Mouse (Mus musculus) hindbrain, postnatal 0 days (tissue): Measurements from ENCODE around the gene Lmcd1. TPM values are rescaled to one million over a fixed set of nuclear protein-coding genes. Genes with fewer than 3 reads are reported as not detected.

Experiments
- ATAC-seq: fragments of 200-750 bp; cut with Nextera tagmentation; 2 replicates; pipeline ENCODE4 v1.8.0; 2017; ENCODE audit warnings: mild to moderate bottlenecking, moderate TSS enrichment, moderate library complexity
- DNase-seq: peaks from one replicate; pipeline ENCODE4 v3.0.0-alpha.2; 2015; ENCODE audit warnings: low spot score
- H3K27ac ChIP-seq: fragments of 300-500 bp; sonication (generic); 2 replicates; pipeline ENCODE4 v1.5.1; 2014; ENCODE audit warnings: mild to moderate bottlenecking
- H3K27me3 ChIP-seq: fragments of 300-500 bp; sonication (generic); 2 replicates; pipeline ENCODE4 v1.6.1; 2014; ENCODE audit warnings: low read length, mixed read lengths; ENCODE audit not compliant: insufficient read depth
- H3K36me3 ChIP-seq: fragments of 300-500 bp; sonication (generic); 2 replicates; pipeline ENCODE4 v1.6.1; 2014; ENCODE audit warnings: low read length, mixed read lengths; ENCODE audit not compliant: insufficient read depth
- H3K4me1 ChIP-seq: fragments of 300-500 bp; sonication (generic); 2 replicates; pipeline ENCODE4 v1.6.1; 2014; ENCODE audit warnings: antibody characterized with exemption, low read length, mixed read lengths; ENCODE audit not compliant: insufficient read depth
- H3K4me2 ChIP-seq: fragments of 300-500 bp; sonication (generic); 2 replicates; pipeline ENCODE4 v1.6.1; 2014; ENCODE audit warnings: low read depth, mild to moderate bottlenecking, low read length, moderate library complexity, mixed read lengths
- H3K4me3 ChIP-seq: fragments of 300-500 bp; sonication (generic); 2 replicates; pipeline ENCODE4 v1.5.1; 2014; ENCODE audit warnings: low read length
- H3K9ac ChIP-seq: fragments of 300-500 bp; sonication (generic); replicated peaks from 2 replicates; pipeline ENCODE4 v1.6.1; 2014; ENCODE audit warnings: mild to moderate bottlenecking, low read length, moderate library complexity, mixed read lengths
- H3K9me3 ChIP-seq: fragments of 300-500 bp; sonication (generic); 2 replicates; pipeline ENCODE4 v1.6.1; 2016; ENCODE audit warnings: low read length, mixed read lengths
- CTCF ChIP-seq: IDR thresholded peaks from 2 replicates; pipeline ENCODE4 v1.5.1; 2016; ENCODE audit warnings: antibody characterized with exemption, control low read depth, low read depth
- WGBS: fragments of 180-500 bp; shearing (Covaris S2); extraction: QIAGEN DNeasy Blood & Tissue Kit; methylation state at CpG from one replicate; pipeline ENCODE4 v1.1.7; 2014; 5-methylcytosine and 5-hydroxymethylcytosine counted together
- polyA plus RNA-seq: library from polyadenylated mRNA; unstranded; fragments of >200 nt; fragmentation: Nextera tagmentation; extraction: Ambion mirVana; gene quantifications from 2 replicates; pipeline ENCODE4 v1.2.1, GENCODE M21; 2015
- total RNA-seq: library from RNA; depleted of rRNA; stranded (reverse); fragments of >200 nt; gene quantifications from 2 replicates; pipeline ENCODE4 v1.2.3, GENCODE M21; 2014

Gene Lmcd1
- total and polyA plus RNA-seq, 2 experiments from 2014 or later, result 12.9 to 17.1 TPM

GRCm38 (mm10) chr6:112300146-112300545, 26.6 kb downstream of the Lmcd1 start:
- TF ChIP-seq CTCF, result no peak
- Histone ChIP-seq H3K4me2 (no peak overlapping the region), H3K9me3 (no peaks in the 10 kb centered on the region), H3K4me1 (no peaks in the 10 kb centered on the region), H3K9ac (no peak overlapping the region), H3K27me3 (no peaks in the 10 kb centered on the region), H3K36me3 (no peaks in the 10 kb centered on the region), H3K4me3 (no peak overlapping the region), H3K27ac (no peak overlapping the region)
- WGBS, result 76% methylated on average over 7 of the region's 7 CpGs
- DNase-seq, result no peak
- ATAC-seq, result no peak

GRCm38 (mm10) chr6:112300633-112301032, 27.1 kb downstream of the Lmcd1 start:
- no peak overlapping the region for H3K27ac ChIP-seq
- no peaks in the 10 kb centered on the region for H3K27me3 ChIP-seq
- H3K4me3 ChIP-seq, result no peak overlapping the region
- no peak for TF ChIP-seq CTCF
- no peak overlapping the region for H3K4me2 ChIP-seq
- no peak for DNase-seq
- no peak for ATAC-seq
- H3K9me3 ChIP-seq, result no peaks in the 10 kb centered on the region
- H3K36me3 ChIP-seq, result no peaks in the 10 kb centered on the region
- no peaks in the 10 kb centered on the region for H3K4me1 ChIP-seq
- 100% methylated on average over 1 of the region's 1 CpGs for WGBS
- H3K9ac ChIP-seq, result no peak overlapping the region

- Histone ChIP-seq H3K9ac (no peak overlapping the region), H3K9me3 (no peaks in the 10 kb centered on the region), H3K4me2 (no peak overlapping the region), H3K4me3 (no peak overlapping the region), H3K36me3 (no peaks in the 10 kb centered on the region), H3K27ac (no peak overlapping the region), H3K4me1 (no peaks in the 10 kb centered on the region), H3K27me3 (no peaks in the 10 kb centered on the region)
- ATAC-seq (no peak), DNase-seq (no peak)
- no peak for TF ChIP-seq CTCF
- WGBS, result 81% methylated on average over 7 of the region's 7 CpGs
Measured at GRCm38 (mm10) chr6:112302248-112302647, 28.7 kb downstream of the Lmcd1 start.

GRCm38 (mm10) chr6:112302814-112303383, 29.3 kb downstream of the Lmcd1 start:
- Histone ChIP-seq H3K9me3 (no peaks in the 10 kb centered on the region), H3K36me3 (no peaks in the 10 kb centered on the region), H3K27me3 (no peaks in the 10 kb centered on the region), H3K27ac (no peak overlapping the region), H3K4me3 (no peak overlapping the region), H3K9ac (no peak overlapping the region), H3K4me2 (no peak overlapping the region), H3K4me1 (no peaks in the 10 kb centered on the region)
- no peak for ATAC-seq
- no peak for TF ChIP-seq CTCF
- WGBS, result 83% methylated on average over 9 of the region's 9 CpGs
- no peak for DNase-seq

- Histone ChIP-seq H3K27ac (no peak overlapping the region), H3K9me3 (no peaks in the 10 kb centered on the region), H3K4me2 (no peak overlapping the region), H3K4me1 (no peaks in the 10 kb centered on the region), H3K9ac (no peak overlapping the region), H3K27me3 (no peaks in the 10 kb centered on the region), H3K36me3 (no peaks in the 10 kb centered on the region), H3K4me3 (no peak overlapping the region)
- ATAC-seq (0 out of 2 replicates have a peak, but pooled peaks have one; percentile 24), DNase-seq (peak; percentile 6)
- TF ChIP-seq CTCF, result no peak
- 51% methylated on average over 8 of the region's 8 CpGs for WGBS
Measured at GRCm38 (mm10) chr6:112304751-112305150, 31.2 kb downstream of the Lmcd1 start.

- Histone ChIP-seq H3K27me3 (no peaks in the 10 kb centered on the region), H3K36me3 (no peaks in the 10 kb centered on the region), H3K4me3 (no peak overlapping the region), H3K9me3 (no peaks in the 10 kb centered on the region), H3K27ac (no peak overlapping the region), H3K4me2 (no peak overlapping the region), H3K9ac (no peak overlapping the region), H3K4me1 (no peaks in the 10 kb centered on the region)
- TF ChIP-seq CTCF, result no peak
- peak; percentile 25 for DNase-seq
- 41% methylated on average over 6 of the region's 6 CpGs for WGBS
- ATAC-seq, result peak; percentile 54; the same call in 1 of the 2 replicates
Measured at GRCm38 (mm10) chr6:112309330-112309938, 35.9 kb downstream of the Lmcd1 start.

- H3K27me3 ChIP-seq, result no peaks in the 10 kb centered on the region
- H3K9me3 ChIP-seq, result no peaks in the 10 kb centered on the region
- H3K27ac ChIP-seq, result no peak overlapping the region
- H3K4me1 ChIP-seq, result no peaks in the 10 kb centered on the region
- no peak overlapping the region for H3K4me2 ChIP-seq
- H3K9ac ChIP-seq, result no peak overlapping the region
- DNase-seq (peak; percentile 70), ATAC-seq (peak; percentile 91)
- no peaks in the 10 kb centered on the region for H3K36me3 ChIP-seq
- H3K4me3 ChIP-seq, result no peak overlapping the region
- WGBS, result 25% methylated on average over 4 of the region's 4 CpGs
- TF ChIP-seq CTCF, result no peak
Measured at GRCm38 (mm10) chr6:112311385-112311784, 37.8 kb downstream of the Lmcd1 start.
